Mouse (Mus musculus): ENCODE measurements around the gene Gm10322. TPM values are rescaled to one million over a fixed set of nuclear protein-coding genes. Genes with fewer than 3 reads are reported as not detected.

Gm10322 gene
- total RNA-seq (2021), result not detected
- long read RNA-seq, experiment 1, result 0 reads
- long read RNA-seq, experiment 2, result 0 reads

DNA sequence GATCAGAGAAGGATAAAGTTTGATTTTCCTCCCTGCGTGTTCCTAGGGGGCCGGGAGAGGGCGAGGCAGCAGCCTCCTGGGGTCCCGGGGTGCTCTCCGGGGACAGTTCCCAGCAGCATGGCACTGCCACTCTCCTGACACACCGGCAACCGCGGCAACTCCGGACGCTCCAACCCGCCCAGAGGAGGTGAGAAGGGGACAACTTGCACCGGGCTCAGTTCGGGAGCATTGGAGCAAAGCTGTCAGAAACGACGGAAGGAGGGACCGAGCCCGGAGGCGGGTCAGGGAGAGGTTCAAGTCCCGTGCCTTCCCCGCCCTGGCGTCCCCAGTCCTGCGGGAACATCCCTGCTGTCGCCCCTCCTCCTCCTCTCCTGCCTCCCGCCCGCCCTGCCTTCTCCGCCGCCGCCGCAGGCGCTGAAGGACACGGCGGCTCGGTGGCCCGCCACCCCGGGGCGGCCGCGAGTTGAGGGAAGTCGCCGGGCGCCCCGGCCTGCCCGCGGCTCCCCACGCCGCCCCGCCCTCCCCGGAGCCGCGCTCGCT is at the start of gene Gm10322:
Gene Gm10322 (plus strand): TSS at position 83 of the 540 bp plus-strand sequence.
- peak; percentile 80 for DNase-seq
- intact Hi-C loops (cut with DNase I; ENCODE audit: low total_unique reads), result no loop called here

DNA sequence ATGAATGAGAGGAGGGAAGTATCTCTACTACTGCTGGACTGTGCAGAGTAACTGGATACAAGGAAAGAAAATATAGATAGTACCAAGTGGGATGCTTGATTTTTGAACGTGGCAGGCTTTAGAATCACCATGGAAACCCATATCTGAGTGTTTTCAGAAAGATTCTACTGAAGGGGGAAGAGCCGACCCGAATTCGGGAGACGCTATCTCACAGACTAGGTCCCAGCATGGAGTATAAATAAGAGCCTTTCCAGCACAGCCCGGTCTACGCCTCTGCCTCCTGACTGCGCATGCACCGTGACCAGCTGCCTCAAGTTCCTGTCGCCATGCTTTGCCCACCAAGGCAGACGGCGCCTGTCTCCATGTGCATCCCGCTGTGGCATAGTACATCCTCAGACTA is 48.9 kb upstream of the Gm10322 start:
- intact Hi-C loops (cut with DNase I; ENCODE audit: low total_unique reads), result no loop called here
- DNase-seq, result no peak

DNA sequence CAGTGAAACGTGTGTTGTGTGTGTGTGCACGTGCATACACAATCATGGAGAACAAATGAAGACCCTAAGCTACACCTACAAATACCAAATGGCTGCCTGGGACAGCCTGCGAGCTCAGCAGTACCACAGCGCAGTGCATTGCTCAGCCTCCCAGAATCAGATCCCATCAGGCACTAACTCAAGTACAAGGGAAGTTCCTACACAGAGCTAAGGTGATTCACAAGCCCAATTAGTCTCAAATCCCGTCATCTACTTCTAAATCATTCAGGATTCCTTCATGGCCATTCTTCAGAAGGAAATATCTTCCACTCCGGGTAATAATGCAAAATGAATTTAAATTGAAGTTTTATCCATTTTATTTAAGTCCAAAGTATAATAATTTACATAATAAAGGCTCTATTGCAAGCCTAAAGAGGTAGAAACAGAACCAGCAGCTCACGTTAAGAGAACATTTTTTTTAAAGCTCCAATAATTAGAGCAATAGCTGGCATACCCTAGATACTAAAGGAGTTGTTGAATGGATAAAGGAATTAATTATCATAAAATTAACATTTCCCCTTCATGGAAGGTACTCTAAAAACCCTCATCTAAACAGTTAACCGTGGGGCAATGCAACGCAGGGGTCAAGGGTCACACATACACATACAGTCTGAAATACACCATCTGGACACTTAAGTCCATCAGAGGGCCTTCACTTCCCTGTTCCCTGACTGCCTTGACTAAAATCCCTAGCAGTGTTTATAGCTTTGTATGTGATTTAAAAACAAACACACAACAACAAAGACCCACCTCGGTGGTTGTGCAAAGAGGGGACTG is 47.0 kb upstream of the Gm10322 start:
- intact Hi-C loops (cut with DNase I; ENCODE audit: low total_unique reads), result no loop called here

DNA sequence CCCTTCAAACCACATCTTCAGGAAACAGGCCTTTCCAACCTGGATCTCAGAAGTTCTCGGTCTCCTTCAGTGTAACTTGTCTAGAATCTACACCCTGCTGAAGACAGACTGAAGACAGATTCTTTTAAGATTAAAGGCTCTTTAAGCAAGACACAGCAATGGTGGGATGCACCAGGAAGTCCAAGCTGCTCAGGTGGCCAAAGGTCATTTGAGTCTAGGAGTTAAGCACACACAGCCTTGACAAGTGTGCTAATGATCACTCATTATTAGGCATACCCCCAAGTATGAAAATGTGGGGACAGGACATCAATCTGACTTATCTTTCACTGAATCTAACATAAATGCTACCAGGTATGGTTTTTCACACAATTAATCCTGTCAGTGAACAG is 46.4 kb upstream of the Gm10322 start:
- intact Hi-C loops (cut with DNase I; ENCODE audit: low total_unique reads), result no loop called here
- no peak for DNase-seq

More for the DNA sequence above, 47.0 kb upstream of the Gm10322 start:
- no peak for DNase-seq

DNA sequence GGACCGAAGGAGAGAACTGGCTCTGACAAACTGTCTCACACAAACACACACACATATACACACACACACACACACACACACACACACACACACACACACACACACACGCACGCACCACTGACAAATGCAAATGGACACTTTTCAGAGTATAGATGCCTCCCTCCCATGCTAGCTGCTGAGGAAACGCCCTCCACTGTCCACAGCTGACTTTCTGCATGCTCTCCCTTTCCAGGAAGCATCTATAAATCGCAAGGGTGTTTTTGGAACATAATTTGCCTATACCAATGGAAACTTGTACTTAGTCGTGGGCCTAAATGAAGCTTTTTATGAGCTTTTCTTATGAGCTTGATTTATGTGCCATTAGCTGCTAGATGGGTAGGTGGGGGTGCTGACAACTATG is 45.5 kb upstream of the Gm10322 start:
- intact Hi-C loops (cut with DNase I; ENCODE audit: low total_unique reads), result loop anchor here (10.0 kb wide), 1 partner anchor 76 kb away; no protein-coding TSS in a partner anchor
- DNase-seq, result no peak

DNA sequence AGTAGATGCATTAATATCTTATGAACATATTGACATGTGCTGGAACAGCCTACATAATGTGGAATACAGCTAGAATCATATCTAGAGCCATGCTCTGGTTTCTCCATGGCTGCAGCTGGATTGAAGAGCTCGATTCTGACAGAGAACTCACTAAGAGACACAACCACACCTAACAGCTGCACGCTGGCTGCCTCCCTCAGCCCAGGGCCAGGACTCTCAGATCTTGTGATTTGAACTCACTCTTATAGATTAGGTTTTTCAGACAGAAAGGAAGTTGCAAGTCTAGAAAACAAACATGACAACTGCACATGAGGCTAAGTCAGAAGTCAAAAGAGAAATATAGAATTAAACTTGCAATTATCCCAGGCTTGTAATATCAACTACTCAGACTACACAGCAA is 45.1 kb upstream of the Gm10322 start:
- intact Hi-C loops (cut with DNase I; ENCODE audit: low total_unique reads), result loop anchor here (10.0 kb wide), 1 partner anchor 76 kb away; no protein-coding TSS in a partner anchor
- DNase-seq, result no peak

DNA sequence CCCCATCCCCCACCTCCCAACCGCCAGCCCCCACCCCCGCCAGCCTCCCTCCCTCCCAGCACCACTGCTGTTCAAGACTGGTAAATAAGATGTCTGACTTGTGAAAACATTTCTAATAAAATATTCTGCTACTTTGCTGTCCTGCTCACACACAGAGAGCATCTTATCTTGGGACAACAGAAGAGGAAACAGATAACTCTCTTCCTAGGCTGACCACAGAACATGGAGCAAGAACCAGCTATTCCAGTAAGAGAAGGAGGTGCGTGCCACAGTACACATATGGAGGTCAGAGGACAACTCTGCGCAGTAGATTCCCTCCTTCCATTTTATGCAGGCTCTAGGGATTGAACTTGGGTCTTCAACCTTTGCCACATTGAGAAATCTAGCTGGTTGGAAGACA is 44.6 kb upstream of the Gm10322 start:
- DNase-seq, result no peak
- intact Hi-C loops (cut with DNase I; ENCODE audit: low total_unique reads), result loop anchor here (10.0 kb wide), 1 partner anchor 76 kb away; no protein-coding TSS in a partner anchor

DNA sequence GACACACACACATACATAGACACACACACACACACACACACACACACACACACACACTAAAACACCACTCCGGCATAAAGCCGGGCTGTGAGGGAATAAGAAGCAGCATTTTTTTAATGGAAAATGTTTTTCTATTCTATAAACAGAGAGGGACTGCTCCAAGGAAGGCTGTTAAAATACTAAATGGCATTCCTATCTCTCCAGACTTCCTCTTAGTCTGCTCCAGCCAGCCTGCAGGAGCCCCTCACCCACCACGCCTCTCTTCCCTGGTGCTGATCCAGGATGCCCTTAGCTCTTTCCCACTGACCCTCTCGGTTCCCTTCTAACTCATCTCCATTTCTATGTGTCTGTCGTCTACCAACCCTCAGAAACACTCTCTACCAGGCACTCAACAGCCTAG is 43.9 kb upstream of the Gm10322 start:
- no peak for DNase-seq
- intact Hi-C loops (cut with DNase I; ENCODE audit: low total_unique reads), result loop anchor here (10.0 kb wide), 1 partner anchor 77 kb away; no protein-coding TSS in a partner anchor

DNA sequence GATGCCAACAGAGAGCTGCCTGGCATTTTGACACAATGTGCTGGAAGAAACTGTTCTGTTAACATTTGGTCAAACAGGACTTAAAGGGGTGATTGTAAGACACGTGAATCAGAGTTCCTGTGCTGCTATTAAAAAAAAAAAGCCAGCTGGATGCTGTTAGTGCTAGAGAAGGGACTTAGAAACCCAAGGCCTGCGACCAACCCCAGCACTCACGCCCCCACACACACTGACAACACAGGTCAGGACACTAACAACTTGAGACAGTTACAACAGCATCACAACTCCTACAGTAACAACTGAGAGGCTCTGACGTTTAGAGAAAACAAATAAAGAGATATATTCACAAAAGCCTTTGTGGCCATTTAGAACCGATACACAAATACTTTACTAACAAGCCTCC is 39.6 kb upstream of the Gm10322 start:
- DNase-seq, result no peak
- intact Hi-C loops (cut with DNase I; ENCODE audit: low total_unique reads), result loop anchor here (10.0 kb wide), 1 partner anchor 82 kb away; no protein-coding TSS in a partner anchor

DNA sequence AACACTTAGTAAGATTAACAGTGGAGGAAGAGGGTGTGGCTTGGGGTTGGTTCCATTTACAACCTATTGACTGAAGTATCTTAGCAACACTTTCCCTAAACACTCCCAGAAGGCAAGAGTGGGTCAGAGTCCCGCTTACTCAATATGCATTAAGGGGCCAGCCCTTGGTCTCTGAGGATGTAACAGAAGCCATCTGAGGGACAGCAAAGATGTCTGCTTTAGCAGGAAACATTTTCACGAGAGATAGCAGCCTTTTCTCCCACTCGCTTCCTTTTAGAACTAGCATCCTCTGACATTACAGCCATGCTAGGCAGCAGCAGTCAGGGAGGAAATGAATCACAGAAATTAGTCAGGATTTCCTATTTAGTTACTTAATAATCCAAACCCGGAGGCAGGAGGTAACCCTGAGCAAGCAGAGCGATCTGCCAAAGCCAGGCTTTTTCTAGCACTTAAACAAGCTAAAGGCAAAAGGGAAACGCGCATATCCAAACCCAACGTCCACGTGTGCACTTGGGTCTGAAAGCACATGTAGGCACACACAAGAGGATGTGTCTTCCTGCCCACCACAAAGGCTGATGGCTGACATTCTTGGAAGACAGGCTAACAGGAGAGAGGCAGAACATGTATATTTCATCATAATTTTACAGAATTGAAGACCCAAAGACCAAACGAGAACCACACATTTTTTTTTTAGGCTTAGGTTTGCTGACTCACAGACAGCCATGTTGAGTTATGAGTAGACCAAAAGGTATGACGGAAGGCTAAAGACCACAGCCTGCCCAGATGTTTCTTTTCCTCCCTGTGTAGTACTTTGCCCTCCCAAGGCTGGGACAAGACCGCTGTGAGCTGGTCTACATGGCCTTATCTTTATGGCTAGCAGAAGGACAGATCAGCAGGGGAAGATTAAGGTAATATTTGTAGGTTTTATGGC is 37.7 kb upstream of the Gm10322 start:
- intact Hi-C loops (cut with DNase I; ENCODE audit: low total_unique reads), result loop anchor here (10.0 kb wide), 1 partner anchor 83 kb away; no protein-coding TSS in a partner anchor

DNA sequence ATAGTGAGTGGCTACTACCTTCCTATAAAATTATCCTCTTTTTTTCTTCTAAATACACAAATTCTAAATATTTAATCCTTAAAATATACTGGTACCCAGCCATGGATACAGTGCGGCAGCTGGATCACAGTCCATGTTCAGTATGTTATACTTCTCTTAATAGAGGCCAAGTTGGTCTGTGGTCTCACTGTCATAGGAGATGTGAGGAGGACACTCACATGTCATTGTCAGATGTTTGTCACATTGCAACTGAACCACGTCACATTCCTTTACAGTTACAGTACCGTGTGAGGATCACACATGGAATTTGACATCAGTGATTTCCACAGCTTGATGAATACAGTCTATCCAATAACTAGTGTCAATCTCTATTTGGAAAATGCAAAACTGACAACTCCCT is 36.2 kb upstream of the Gm10322 start:
- intact Hi-C loops (cut with DNase I; ENCODE audit: low total_unique reads), result loop anchor here (10.0 kb wide), 1 partner anchor 85 kb away; no protein-coding TSS in a partner anchor
- no peak for DNase-seq

More for the DNA sequence above, 37.7 kb upstream of the Gm10322 start:
- DNase-seq, result no peak

DNA sequence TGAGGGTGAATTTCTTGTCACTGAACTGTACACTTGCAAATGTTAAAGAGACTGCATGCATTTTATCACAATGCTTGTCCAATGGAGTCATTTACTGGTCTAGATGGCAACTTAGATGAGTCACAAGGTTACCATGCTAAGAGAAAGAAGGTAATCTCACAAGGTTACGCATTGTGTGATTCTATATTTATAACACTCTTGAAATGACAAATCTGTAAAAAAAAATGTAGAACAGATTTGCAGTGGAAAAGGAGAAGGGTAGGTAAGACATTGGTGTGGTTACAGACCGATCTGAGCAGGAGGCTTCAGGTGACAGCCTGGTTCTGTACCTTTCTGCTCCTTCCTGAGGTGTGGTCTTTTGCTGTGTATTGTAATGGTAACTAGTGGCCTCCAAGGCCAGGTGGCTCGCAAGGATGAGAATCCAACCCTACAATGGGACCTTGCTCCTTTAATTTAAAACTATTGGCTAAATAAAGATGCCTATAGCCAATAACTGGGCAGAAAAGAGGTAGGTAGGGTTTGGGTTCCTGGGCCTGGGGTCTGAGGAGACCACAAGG is 35.2 kb upstream of the Gm10322 start:
- no peak for DNase-seq
- intact Hi-C loops (cut with DNase I; ENCODE audit: low total_unique reads), result no loop called here

DNA sequence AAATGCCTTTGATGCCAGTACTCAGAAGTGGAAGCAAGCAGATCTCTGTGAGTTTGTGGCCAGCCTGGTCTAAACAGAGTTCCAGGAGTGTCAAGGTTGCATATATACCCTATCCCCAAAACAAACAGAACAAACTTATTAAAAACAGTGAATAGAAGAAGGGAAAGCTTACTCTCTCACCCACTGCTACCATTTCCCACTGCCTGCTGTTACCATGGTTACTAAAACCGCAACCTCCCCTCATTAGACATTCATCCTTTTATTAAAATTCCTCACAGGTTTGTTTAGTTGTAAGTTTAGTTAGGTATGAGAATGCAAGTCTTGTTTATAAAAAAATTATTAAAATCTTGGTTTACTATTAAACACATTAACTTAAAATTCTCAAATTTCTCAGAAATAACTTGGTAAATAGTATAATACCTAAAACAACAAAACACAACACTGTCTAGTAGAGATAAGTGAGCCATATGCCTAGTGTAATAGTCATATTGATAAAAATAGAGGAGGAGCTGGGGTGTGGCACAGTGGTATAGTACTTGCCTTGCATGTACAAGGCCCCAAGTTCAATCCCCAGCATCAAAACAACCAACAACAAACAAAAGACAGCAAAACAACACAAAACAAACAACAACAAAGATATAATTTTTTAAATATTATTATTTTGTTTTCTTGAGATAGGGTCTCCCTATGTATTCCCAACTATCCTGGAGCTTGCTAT is 33.9 kb upstream of the Gm10322 start:
- intact Hi-C loops (cut with DNase I; ENCODE audit: low total_unique reads), result no loop called here
- no peak for DNase-seq

DNA sequence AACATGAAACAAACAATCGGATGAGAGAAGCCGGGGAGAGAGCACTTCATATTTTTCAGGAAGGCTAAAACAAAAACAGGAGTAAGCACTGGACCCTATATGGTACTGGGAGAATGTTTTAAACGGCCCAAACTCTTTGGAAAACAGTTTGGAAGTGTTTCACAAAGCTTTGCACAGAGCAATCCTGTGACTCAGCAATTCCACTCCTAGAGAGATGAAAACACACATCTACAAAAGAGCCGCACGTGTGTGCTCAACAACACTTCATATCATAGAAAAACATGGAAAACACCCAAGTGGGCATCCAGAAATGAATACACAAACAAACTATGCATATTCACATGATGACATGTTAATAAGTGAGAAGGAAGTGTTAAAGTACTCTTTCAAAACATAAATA is 30.2 kb upstream of the Gm10322 start:
- DNase-seq, result no peak
- intact Hi-C loops (cut with DNase I; ENCODE audit: low total_unique reads), result no loop called here

DNA sequence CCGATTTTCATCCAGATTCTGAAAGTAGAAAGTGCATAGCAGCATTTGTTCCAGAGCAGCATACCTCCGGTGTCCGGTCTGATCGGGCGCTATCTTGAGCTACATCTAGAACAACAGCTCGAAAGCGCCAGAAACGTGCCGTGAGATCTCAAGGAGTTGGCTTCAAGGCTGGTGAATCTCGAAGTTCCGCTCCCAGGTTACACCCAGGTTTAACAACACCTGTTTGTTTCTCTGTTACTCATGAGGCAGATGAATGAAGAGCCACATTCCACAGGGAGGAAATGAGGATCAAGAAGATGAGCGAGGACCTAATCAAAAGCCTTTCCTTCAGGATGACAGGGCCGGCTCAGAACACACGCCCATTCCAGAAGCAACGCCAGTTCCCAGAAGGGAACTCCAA is 29.0 kb upstream of the Gm10322 start:
- intact Hi-C loops (cut with DNase I; ENCODE audit: low total_unique reads), result no loop called here

DNA sequence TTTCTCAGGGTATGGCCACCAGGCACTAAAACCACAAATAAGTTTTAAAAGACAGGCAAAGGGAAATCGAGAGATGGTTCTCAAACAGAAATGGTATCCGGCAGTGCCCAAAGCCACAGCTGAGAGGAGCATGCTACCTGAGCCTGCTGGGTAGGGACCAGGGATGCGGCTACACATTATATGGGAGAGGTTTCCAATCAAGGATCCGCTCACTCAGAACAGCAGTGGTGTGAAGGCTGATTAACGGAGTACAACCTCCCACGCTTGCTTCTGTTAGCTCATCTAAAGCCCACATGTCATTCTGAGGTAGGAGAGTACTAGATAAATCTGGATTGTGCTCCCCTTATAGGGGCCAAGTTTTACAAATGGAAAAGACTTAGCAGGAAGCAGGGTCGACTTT is 27.7 kb upstream of the Gm10322 start:
- intact Hi-C loops (cut with DNase I; ENCODE audit: low total_unique reads), result no loop called here
- no peak for DNase-seq

More for the DNA sequence above, 29.0 kb upstream of the Gm10322 start:
- no peak for DNase-seq

DNA sequence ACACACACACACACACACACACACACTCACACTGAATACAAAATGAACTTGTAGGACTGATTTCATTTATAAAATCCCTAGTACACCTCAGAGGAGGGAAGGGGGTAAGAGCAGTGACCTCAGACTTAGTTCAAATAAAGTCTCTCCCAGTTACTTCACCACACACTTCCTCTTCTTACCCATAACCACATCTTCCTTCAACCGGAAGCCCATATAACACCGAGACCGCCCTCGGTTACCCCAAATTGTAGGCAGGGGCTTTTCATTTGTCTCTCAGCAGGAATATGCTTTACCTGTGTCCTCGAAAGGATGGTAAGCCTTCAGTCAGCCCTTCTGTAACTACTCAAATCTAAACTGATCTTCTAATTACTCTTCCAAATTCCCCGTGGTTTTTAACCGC is 26.4 kb upstream of the Gm10322 start:
- intact Hi-C loops (cut with DNase I; ENCODE audit: low total_unique reads), result no loop called here
- DNase-seq, result no peak

DNA sequence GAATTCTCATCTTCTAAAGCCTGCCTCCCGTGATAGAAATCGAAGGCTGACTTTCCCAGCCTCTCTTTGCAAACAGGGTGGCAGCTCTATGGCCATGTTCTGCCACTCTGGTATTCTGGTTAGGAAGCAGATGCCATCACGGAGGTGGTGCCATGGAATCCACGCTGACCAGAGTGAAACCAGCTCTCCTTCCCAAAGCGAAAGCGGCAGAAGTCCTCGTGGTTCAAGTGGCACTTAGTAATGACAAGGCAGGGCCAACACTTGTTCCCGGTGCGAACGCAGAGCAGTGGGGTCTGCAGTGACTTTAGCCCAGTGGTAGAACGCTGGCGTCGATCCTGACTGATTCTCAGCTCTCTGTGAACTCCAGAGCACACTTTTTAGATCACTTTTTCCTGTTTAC is 26.0 kb upstream of the Gm10322 start:
- intact Hi-C loops (cut with DNase I; ENCODE audit: low total_unique reads), result no loop called here

DNA sequence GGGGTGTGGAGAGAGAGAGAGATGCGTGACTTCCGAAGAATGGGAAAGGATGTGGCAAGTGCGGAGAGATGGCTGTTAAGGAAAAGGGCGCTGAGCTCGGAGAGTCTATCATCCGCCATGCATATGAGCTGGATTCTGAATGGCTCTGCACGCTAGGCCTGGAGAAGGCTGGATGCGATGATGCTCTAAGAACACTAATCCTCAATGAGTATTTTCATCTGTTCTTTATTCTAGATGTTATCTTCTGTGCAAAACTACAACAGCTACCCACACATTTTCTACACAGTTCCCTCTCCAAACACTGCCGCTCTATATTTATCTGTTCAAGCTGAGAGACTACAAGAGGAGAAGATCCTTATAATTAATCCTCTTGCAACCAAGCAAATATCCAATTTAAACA is 25.3 kb upstream of the Gm10322 start:
- no peak for DNase-seq
- intact Hi-C loops (cut with DNase I; ENCODE audit: low total_unique reads), result no loop called here

More for the DNA sequence above, 26.0 kb upstream of the Gm10322 start:
- DNase-seq, result no peak
